Mouse (Mus musculus) gastrocnemius, postnatal 4 days (tissue): Measurements from ENCODE around the gene Cox8b. TPM values are rescaled to one million over a fixed set of nuclear protein-coding genes. Genes with fewer than 3 reads are reported as not detected.
"Not testable (repeated sequence)": the region's sequence is repeated elsewhere in the genome, so short reads cannot be mapped to it uniquely, and the experiment has no call there.

ENCODE experiments used
- DNase-seq, 2 experiments: peaks; one replicate each; pipeline ENCODE4 v3.0.0; 2021 to 2022; ENCODE audit warnings: low spot score in 2 of 2, mixed read lengths in 2 of 2
- total RNA-seq, 2 experiments: library from RNA; stranded (reverse); gene quantifications; 2 replicates each; pipeline ENCODE4 v1.2.3; 2021

Gene Cox8b
- total RNA-seq, 2 experiments from 2014 or later: 754 to 792 TPM

DNA sequence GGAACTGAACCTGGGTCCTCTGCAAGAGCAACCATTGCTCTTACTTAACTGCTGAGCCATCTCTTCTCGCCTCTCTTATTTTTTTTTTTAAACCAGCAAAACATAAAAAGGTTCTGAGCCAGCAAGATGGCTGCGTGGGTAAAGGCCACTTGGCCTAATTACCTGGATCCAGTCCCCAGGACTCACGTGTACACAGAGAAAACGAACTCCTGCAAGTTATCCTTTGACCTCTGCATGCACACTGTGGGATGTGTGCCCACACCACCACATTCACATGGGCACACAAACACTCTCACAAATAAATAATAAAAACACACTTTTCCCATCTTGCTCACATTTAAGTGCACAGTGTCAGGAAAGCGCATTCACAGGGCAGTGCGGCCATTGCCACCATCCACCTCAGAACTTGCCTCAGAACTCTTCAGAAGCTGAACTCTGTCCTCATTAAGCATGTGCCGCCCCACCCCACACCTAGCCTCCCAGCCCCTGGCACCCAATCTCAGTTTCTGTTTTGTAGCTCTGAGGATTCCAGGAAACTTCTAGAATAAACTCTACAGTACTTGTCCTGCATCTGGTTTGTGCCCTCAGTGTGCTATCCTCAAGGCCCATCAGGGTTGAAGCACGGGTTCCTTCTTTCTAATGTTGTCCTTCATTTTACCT is 13.9 kb upstream of the Cox8b start:
- no peak for DNase-seq

DNA sequence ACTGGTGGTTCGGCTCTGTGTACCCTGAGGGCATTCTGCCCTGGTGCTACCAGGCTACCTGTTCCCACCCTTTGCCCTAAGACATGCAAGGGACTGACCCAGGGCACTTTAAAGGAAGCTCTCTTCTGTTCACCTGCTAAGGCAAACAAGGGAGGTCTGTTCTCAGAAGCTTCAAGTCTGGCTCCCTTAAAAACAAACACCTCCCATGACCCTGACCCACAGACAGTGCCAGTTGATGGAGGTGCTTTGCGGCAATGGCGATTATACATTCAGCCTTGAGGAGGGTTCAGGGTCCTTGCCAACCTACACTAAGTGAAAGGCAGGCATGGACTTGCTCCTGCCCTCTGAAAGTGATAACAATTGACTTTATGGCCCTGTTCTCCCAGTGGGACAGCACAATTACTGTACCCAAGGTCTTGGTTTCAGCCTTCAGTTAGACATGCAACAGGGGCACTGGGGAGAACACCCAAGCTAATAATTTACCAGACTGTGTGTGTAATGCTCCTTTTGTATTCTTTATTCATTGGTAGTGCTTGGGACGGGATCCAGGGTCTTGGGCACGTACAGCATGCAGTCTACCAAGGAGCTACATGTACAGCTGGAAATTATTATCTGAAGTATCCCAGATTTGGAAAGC is 12.7 kb upstream of the Cox8b start:
- no peak for DNase-seq

DNA sequence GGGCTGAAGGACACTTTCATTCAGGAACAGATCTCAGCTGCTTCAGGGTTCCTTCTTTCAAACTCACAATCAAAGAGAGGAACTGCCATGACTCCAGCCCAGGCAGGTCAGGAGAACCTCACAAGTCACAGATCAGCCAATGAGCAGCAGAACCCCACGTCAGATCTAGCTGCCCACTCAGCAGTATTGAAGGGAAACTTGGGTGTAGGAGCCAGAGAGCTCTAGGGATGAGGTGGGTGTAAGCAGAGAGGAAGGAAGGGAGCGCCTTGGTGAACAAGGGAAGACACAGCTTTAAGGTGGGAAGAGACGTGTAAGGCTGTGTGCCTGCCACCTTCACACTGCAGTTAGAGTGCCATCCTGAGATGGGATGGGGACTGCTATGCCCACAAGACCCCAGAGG is 12.0 kb upstream of the Cox8b start:
- no peak for DNase-seq

DNA sequence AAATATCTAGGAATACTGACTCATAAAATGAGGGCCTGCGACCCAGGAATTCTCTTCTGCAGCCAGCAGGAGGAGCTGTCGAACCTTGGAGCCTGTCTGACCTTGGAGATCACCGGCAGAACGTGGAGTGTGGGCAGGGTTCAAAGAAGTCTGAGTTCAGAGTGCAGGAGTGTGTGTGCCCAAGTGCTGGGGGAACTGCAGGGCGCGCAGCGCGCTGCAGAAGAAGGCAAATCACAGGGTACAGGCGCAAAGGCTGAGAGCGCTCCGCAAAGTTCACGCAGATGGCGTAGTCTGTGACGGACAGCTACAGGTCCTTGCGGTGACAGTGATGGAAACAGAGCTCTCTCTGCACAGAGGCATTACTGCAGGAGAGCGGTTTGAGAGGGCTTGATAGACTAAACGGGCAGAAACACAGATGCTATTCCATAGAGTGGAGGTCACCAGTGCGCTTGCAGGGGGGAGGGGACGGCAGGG is 8.4 kb upstream of the Cox8b start:
- peak; percentile 50 to 80 for DNase-seq

DNA sequence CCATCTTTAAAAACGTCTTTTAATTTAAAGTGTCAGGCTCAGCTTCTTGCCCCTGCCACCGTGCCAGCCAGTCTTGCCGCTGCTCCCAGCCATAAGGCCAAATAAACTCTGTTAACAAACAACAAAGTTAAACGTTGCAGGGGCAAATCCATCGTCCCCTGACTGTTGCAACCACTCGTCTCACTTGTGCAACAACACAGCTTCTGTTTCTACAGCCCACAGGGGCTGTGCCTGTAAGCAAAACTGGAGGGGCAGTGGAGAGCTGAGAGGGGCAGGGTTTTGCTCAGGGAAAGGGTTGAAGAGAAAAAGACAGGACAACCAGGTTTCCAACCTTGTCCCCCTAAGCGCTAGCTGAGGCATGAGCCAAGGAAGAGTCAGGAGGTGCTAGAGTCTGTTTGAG is 7.9 kb upstream of the Cox8b start:
- no peak for DNase-seq

DNA sequence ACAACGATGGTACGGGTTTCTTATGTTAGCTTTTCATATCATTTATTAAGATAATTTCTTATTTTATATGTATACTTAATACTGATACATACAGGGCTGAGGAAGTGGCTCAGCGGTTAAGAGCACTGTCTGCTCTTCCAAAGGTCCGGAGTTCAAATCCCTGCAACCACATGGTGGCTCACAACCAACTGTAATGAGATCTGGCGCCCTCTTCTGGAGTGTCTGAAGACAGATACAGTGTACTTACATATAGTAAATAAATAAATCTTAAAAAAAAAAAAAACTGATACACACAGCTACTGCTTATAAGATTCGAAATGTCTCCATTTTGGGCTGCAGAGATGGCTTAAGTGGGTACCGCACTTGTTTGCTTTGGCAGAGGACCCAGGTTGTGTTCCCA is 7.5 kb upstream of the Cox8b start:
- DNase-seq: no peak

DNA sequence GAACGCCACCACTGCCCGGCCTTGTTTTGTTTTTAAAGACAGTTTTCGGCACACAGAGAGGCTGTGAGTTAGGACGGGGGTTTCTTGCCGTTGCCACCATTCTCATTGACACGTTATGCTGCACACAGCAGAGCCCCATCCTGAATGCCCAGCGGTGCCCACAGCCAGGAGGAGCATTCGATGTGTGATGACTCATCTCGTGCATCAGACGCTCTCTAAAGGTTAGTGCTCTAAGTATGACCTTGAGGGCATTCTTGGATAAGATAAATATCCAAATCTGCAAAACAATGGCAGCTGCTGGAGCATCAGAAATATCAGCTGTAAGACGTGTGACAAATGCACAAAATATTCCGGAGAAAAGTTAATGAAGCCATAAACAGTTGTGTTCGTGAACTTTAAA is 6.9 kb upstream of the Cox8b start:
- DNase-seq: no peak

DNA sequence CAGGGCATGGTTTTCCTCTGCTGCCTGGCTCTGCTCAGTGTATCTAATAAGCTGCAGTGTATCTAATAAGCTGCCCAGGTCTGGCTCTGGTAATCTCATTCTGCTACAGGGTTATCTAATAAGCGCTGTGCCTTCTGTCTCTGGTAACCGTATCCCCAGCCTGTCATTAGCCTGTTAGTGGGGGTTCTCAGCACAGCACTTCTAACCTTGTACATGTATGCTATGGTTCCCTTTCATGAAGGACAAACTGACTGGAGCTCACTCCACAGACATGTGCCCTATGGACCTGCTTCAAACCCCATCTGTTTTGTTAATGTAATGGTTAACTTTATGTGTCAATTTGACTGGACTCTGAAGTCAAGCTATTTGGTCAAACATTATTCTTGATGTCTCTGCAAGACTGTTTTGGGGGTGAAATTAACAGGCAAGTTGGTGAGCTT is 5.4 kb upstream of the Cox8b start:
- DNase-seq: no peak

DNA sequence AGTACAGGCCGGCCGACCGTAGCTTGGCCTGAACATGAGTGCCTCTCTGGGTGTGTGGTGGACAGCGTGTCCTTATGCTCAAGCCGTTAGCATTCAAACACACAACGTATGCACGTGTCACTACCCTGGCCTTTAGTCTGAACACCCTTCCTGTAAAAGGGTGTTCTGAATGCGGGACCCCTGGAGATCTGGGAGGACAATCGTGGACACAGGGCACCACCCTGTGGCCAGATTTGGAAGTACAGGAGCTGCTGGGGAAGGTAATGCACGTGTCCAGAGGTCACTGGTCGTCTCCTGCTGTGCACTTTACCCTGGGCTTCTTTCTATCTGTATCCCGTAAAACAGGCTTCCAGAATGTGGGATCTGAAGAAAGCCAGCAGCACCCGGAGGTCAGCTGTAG is 3.0 kb upstream of the Cox8b start:
- peak; percentile 67 to 75 for DNase-seq

DNA sequence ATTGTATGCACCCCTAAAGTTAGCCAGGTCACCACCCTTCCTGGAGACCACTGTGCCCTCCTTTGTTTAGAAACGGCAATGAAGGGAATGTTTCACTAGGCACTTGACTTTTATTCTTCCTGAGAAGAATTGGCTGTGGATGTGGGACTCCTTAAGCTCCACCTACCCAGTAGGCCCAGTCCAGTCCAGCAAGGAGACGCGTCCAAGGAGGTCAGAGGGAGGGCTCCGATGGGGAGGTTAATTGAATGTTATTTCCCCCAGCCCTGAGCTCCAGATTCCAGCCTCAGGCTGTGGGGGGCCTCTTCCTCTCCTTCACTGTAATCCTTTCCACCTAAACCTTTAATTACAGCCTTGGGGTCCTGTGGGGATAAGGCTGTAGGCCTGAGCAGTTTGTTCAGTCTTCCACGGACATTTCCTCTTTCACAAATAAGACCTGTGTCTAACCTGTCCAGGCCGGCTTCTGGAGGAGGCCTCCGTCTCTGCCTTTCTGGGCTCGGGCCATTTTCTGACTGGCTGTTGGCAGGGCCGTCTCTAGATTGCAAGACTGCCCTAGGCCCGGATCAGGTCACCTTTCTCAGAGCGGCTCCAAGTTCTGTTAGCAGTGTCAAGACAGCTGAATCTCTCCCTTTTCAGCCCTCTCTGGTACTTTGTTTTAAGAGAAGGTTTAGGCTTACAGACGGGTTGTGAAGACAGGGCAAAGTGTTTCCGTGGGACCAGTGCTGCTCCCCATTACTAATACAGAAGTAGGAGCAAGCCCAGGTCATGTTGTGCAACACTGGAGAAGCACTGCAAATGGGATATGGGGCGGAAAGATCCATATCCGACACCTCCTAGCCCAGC is 2.0 kb upstream of the Cox8b start:
- DNase-seq: no peak

DNA sequence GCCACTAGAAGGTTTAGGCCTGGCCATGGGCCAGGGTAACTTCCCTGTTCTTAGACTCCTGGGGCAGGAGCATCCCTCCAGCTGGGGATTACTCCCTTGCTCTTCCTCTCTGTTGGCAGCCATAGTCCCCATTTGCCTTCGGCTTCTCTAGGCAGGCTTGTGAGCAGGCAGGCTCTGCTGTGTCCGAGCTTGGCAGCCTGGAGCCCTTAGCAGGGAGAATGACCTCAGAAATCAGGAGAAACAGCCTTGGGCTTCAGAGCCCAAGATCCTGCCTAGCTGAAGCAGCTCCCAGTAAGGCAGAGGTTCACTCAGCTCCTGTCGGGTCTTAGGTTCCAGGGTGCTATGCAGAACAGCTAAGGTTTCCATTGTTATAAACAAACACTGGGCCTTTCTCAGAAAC is 1.1 kb downstream of the Cox8b start:
- no peak for DNase-seq

DNA sequence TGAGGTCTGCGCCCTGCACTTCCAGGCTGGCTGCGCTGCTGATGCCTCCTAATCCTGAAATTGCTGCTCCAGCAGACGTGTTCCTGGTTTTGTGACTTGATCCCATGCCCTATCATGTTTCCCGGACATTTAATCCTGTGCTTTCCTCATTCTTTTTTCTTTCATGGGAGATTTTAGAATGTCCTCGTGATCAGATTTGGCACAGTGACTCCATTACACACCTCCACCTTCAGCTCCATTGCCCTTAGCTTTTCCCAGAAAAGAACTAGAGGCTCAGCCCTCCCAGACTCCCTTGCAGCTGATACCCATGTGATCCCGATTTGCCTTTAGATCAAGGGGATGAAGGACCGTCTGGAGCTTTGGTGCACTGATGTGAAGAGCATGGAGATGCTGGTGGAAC is 2.4 kb downstream of the Cox8b start:
- DNase-seq: no peak

DNA sequence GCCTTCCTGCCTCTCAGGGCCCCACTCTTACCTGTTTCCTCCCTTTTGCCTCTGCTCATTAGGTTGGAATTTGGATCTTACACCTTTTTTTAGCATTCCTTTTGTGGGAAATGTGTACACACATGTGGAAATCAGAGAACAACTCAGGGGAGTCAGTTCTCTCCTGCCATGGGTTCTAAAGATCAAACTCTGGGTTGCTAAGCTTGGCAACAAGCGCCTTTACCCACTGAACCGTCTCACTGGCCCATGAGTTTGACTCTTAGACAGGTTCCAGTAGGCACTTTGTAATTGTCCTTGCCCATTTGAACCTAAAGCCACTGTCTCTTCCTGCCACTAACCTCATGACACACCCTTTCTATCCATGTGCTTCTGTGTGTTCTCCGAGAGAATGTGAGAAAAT is 5.6 kb downstream of the Cox8b start:
- no peak for DNase-seq

DNA sequence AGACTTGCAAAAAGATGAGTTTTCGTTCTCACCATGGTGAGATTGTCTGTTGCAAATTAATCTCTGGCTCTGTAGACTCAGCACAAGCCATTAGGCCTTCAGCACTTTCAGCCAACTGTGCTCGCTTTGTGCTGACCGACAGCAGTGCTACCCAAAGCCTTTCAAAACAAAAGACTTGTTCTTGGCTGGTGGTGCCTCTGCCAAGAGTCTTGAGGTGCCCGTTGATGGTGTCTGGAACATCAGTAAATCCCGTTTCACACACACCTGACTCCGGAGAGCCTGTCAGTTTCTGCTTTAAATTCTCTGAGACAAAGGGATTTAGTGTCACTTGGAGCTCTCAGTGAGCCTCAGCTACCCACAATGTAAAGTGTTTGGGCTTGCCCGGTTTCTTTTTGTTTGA is 6.2 kb downstream of the Cox8b start:
- no peak for DNase-seq

DNA sequence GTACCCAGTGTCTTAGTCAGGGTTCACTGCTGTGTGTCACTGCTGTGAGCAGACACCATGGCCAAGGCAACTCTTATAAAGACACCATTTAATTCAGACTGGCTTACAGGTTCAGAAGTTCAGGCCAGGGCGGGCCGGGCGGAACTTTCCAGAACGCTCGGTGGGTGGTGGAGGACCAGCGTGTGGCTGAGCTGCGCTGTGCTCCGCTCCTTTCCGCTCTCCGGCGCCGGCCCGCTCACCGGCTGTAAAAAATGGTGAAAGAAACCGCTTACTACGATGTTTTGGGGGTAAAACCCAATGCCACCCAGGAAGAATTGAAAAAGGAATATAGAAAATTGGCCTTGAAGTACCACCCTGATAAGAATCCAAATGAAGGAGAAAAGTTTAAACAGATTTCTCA is 9.6 kb downstream of the Cox8b start:
- not testable (repeated sequence) for DNase-seq

DNA sequence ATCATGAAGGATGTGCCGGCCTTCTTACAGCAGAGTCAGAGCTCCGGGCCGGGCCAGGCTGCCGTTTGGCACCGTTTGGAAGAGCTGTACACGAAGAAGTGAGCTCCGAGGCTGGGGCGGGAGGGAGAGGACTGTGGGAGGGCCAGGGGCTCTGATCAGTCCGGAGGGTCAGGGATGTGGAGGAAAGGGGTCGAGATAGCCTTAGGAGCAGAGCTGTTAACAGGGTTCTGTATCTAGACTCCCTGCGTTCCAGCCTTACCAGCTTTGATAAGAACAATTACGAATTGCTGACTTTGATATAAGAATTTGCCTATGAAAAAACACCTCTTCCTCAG is 17.8 kb downstream of the Cox8b start:
- DNase-seq: no peak

DNA sequence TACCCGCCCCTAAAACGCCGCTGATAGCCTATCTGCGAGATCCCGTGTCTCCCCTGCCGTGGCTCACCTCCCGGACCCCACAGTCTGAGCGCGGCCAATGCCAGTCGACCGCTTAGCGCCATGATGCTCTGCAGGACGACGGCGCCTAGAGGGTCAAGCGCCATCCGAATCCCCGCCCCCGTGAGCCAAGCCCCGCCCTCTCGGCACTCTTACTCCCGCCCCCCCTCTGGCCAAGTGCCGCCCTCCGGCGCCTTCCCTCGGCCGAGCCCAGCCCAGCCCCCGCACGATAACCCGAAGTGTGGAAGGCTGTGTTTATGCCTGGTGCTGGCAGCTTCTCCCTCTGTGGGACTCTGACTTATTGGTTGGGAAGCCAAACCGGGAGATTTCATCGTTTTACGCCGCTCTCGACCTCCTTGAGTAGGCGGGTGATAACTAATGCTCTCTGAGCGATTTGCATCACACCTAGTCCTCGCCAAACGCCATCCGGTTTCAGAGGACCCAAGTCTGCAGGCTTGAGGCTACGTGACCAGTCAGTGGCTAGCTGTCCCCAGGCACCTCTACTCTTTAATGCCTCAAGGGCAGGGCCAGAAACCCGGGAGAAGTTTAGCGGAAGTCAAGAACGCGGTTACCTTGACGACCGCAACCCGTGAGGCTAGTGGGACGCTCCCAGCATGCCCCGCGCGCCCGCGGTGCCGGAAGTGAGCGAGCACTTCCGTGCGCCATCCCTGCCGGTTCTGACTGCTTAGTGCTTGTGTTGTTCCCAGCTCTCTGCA is 18.4 kb downstream of the Cox8b start, which contains the start of the genes Psmd13 and Sirt3:
TSS of gene Psmd13 (plus strand) at position 273 of the 773 bp plus-strand sequence.
TSS of gene Sirt3 (minus strand) at position 614 of the 773 bp plus-strand sequence.
- DNase-seq: peak; percentile 94 to 96

DNA sequence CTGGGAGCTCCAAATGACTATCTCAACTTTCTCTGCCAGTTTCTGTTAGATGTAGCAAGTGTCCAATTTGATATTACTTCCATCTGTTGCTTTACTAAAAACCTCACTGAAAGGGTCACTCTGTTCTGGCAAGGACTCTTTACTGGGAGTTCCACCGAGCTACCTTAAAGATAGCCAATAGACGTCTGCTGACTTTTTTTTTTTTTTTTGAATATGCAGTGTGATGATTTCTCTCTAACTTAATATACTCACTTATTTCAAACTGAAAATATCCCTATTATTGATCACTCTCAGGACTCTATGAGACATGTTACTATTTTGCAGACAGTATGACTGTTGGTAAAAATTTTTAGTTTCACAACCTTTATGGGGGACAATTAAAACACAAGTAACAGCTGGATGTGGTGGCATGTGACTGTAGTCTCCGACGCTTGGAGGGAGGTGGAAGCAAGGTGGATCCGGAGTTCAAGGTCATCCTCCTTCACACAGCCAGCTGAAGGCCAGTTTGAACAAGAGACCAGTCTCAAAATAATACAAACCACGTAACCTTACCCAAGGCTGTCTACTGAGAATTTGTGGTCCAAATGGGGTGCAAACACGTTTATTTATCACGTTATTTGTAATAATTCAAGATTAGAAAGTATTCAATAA is 19.3 kb downstream of the Cox8b start:
- no peak for DNase-seq

DNA sequence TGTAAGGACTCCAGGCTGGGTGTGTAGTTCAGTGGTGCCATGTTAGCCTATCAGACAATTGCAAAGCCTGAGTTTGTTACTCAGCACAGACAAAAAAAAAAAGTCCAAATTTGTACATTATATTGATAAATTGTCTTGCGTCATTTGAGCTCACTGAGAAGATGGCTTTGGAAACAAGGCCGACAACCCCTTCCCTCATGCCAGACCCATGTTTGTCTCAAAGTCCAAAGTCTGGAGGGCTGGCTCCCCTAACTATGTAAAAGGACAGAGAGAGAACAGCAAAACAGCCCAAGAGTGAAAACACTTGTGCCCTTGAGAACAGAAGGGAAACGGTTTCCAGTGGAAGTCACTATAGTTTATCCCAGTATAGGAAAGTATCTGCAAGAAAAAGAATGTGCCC is 19.8 kb downstream of the Cox8b start:
- no peak for DNase-seq

DNA sequence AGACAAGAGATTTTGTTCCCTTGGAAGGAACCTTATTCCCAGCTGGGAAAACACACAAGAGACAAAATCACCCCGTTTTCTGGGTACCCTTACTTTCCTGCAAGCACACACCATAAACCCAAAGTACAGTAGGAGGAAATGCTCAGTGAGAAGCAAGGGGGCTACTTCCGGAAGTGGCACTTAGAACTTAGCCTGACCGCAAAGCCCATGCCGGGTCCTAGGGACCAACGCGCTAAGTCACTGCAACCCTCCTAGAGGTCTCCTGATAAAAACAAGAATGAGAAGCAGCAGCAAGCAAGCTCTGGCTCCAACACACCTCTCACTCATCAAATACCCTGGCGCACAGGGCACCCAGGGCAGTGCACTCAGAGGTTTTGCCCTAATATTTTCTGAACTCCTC is 20.9 kb downstream of the Cox8b start:
- no peak for DNase-seq

DNA sequence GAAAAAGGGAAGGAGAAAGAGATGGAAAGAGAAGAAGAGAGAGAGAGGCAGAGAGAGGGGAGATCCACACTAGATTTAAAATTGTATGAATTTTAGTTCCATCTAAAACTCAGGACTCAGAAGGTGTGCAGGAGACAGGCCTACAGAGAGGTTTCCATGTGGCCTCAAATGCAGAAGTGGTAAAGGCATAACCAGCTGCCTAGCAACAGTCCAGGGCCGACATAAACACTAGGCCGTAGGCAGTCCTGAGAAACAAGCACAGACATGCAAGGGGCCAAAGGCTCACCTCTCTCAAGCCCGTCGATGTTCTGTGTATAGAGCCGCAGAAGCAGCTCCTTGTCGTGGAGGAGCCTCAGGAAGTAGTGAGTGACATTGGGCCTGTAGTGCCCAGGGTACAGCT is 22.9 kb downstream of the Cox8b start:
- DNase-seq: no peak
